Mouse (Mus musculus): ENCODE measurements at regions not wholly inside any gene's neighbourhood (a gene's known extent, or its start where the extent isn't known, plus 50 kb on each side); places are given as distances from the start of the nearest gene placed in this dataset.

DNA sequence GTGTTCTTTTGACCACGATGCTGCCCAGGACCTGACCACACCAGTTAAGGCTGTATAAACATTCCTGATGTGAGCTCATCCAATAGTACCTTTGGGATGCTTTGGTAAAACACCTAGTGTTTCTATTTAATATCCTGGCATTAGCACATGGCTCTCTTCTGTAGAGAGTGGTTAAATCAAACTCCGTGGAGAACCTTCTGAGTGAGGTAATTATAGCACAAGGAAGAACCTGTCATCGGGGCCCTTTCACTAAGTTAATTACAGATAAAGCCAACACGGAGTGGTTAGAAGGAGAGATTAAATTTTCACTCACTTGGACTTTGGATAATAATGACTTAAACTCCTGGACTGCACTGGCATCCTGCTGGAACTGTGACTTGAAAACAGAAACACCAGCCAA lies 133.8 kb upstream of the N6amt1 start:
- TF ChIP-seq FLI1 (IDR thresholded peaks at IDR 0.05; ENCODE audit: low read length) (no peak), GATA1 (IDR thresholded peaks at IDR 0.05; ENCODE audit: borderline replicate concordance, low read length) (no peak)
